In the genomic region with DNA sequence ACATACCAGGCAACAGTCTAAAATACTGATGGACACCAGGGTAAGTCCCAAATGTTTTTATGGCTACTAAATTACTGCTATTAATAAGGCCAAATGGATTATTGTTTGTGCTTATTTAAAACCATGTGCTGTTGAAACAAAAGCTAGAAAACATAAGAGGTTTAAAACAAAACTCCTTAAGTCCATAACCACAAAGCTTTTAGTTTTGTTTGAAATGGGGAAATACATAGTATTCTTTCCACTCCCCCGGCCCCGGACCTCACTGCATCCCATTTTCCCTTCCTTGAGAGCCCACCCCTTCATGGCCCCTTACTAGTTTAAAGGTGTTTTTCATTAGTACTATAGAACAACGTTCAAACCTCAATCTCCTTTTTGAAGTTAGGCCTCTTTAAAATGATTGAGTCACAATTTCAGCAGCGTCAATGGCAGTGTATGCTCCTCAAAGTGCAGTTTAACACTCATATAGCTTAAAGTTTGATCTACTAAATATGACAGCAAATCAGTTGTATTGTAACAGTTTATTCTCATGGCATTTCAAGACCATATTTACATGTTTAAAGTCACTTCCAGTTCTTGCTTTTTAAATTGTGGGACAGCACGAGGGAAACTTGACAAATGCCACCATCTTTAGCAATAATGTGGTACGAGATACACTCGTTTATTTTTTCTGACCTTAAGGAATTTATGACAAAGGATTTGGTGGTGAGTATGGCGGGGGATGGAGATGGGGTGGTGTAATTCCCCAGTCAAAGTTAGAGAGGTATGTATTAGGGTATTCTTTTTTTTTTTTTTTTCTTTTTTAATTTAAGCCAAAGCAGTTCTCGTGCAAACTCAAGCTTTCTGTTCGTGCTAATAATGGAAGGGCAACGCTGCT, we compare ENCODE assay signal across 8 mouse cellular contexts. TPM values are rescaled to one million over a fixed set of nuclear protein-coding genes. Genes with fewer than 3 reads are reported as not detected.
A peak's percentile ranks its signal among the peaks of the same experiment; 100 is the strongest.
DNase-seq lines count a peak whose midpoint lies in the region; ATAC-seq and TF ChIP-seq lines count a peak whose summit lies in the region.

No protein-coding gene starts in this region.

- no peak for ATAC-seq in heart, embryonic 13.5 days (ENCODE audit: extremely low read depth, insufficient number of reproducible peaks, low FRiP score, low TSS enrichment)
- ATAC-seq in midbrain, embryonic 11.5 days (ENCODE audit: low FRiP score), result no peak

- DNase-seq in heart, postnatal 4 days, result no peak
- no peak for DNase-seq in ES-E14 (ENCODE audit: low read depth, low spot score)
- DNase-seq in forelimb bud, embryonic 11.5 days (ENCODE audit: low read depth, low spot score), result peak; percentile 41
- DNase-seq in midbrain, embryonic 11.5 days (ENCODE audit: low spot score, missing footprints), result peak; percentile 90
- no peak for DNase-seq in cerebellum, postnatal 4 days (ENCODE audit: low spot score in 2 of 2)
- DNase-seq in adrenal gland, adult 8-10 months, result no peak
- DNase-seq in cerebellum, adult 11-12 months, result no peak

- peaks cover 26% of the 10 kb centered on the region for H3K4me1 ChIP-seq in heart, embryonic 13.5 days
- no peaks in the 10 kb centered on the region for H3K4me1 ChIP-seq in ES-E14 (ENCODE audit: control insufficient read depth in 2 of 2, insufficient read depth in 2 of 2, low read length in 2 of 2, poor library complexity in 1 of 2)
- peaks cover 10% of the 10 kb centered on the region for H3K4me1 ChIP-seq in midbrain, embryonic 11.5 days (ENCODE audit: control insufficient read depth, insufficient read depth, low read length)

- WGBS in heart, embryonic 13.5 days, result 13% methylated on average over 11 of the region's 11 CpGs
- 12% methylated on average over 11 of the region's 11 CpGs for WGBS in midbrain, embryonic 11.5 days

- H3K27ac ChIP-seq in heart, embryonic 13.5 days (replicated peaks), result peak overlapping the region; percentile 98
- H3K27ac ChIP-seq in ES-E14 (ENCODE audit: insufficient read depth, low read depth, low read length, poor library complexity, severe bottlenecking), result peak overlapping the region; percentile 92; the same call in 1 of the 2 replicates
- H3K27ac ChIP-seq in midbrain, embryonic 11.5 days (ENCODE audit: low read depth, low read length), result peak overlapping the region; percentile 98

- H3K4me3 ChIP-seq in heart, embryonic 13.5 days, result peak overlapping the region; percentile 95
- peak overlapping the region; percentile 97 to 99 for H3K4me3 ChIP-seq in ES-E14 (ENCODE audit: insufficient read depth in 1 of 2, low read depth in 1 of 2, low read length in 2 of 2, poor library complexity in 1 of 2, severe bottlenecking in 1 of 2)
- H3K4me3 ChIP-seq in midbrain, embryonic 11.5 days (ENCODE audit: low read depth, low read length), result peak overlapping the region; percentile 88

- in situ Hi-C loops in ES-E14 (cut with MboI; ENCODE audit: low sequenced_read_pairs in 2 of 2, unreplicated experiment in 2 of 2), result no loop called here

- peak overlapping the region; percentile 80 for H3K4me2 ChIP-seq in heart, embryonic 13.5 days
- H3K4me2 ChIP-seq in midbrain, embryonic 11.5 days, result peak overlapping the region; percentile 75

- H3K9me3 ChIP-seq in heart, embryonic 13.5 days, result no peaks in the 10 kb centered on the region
- H3K9me3 ChIP-seq in ES-E14 (ENCODE audit: control insufficient read depth, insufficient read depth, low read depth, low read length), result no peaks in the 10 kb centered on the region
- H3K9me3 ChIP-seq in midbrain, embryonic 11.5 days (ENCODE audit: control insufficient read depth, low read length), result no peaks in the 10 kb centered on the region

- no peaks in the 10 kb centered on the region for H3K36me3 ChIP-seq in heart, embryonic 13.5 days
- H3K36me3 ChIP-seq in ES-E14 (ENCODE audit: control insufficient read depth, insufficient read depth, low read length, poor library complexity, severe bottlenecking), result no peaks in the 10 kb centered on the region; the same call in 1 of the 2 replicates
- H3K36me3 ChIP-seq in midbrain, embryonic 11.5 days (ENCODE audit: control insufficient read depth, insufficient read depth, low read length), result no peaks in the 10 kb centered on the region

- peak overlapping the region; percentile 94 for H3K9ac ChIP-seq in heart, embryonic 13.5 days
- peak overlapping the region; percentile 99 for H3K9ac ChIP-seq in ES-E14 (ENCODE audit: insufficient read depth, low read depth, low read length, poor library complexity, severe bottlenecking)
- peak overlapping the region; percentile 98 for H3K9ac ChIP-seq in midbrain, embryonic 11.5 days (ENCODE audit: low read length)

- no peaks in the 10 kb centered on the region for H3K27me3 ChIP-seq in heart, embryonic 13.5 days (replicated peaks)
- no peaks in the 10 kb centered on the region for H3K27me3 ChIP-seq in midbrain, embryonic 11.5 days (ENCODE audit: control insufficient read depth, insufficient read depth, low read length)

TF ChIP-seq in ES-E14, 5 proteins besides CTCF, POLR2A, EP300 and RAD21:
- TF ChIP-seq MAFK (IDR thresholded peaks at IDR 0.05; ENCODE audit: insufficient read depth, low read depth, low read length) (no peak), ZC3H11A (IDR thresholded peaks at IDR 0.05; ENCODE audit: borderline replicate concordance, low read depth, low read length) (no peak), ZNF384 (IDR thresholded peaks at IDR 0.05; ENCODE audit: low read depth, low read length) (no peak), HCFC1 (IDR thresholded peaks at IDR 0.05; ENCODE audit: borderline replicate concordance, insufficient read depth, low read length) (no peak), CHD2 (IDR thresholded peaks at IDR 0.05; ENCODE audit: low read depth, low read length) (no peak)
TF ChIP-seq in ES-E14: peak in this region for 0.

RNA-seq across cellular contexts. Expression of gene Ints12, which starts 1.2 kb away (rescaled TPM):
- polyA plus RNA-seq in heart, embryonic 13.5 days (2015; fragmentation: Nextera tagmentation; extraction: Ambion mirVana), result 12.0 and 12.9 TPM in 2 replicates
- total RNA-seq in heart, postnatal 4 days (2021), result 1 to 10 TPM; 8.9 to 9.2 TPM
- 20.9 and 24.3 TPM in 2 replicates for total RNA-seq in ES-E14 (2012; rRNA removed)
- 28.4 and 30.1 TPM in 2 replicates for polyA plus RNA-seq in midbrain, embryonic 11.5 days (2014; fragmentation: Nextera tagmentation; extraction: Ambion mirVana)
- 10 to 100 TPM; 10.7 to 17.2 (median 16.7) TPM for total RNA-seq in adrenal gland, adult 8-10 months (2022)

RNA-seq across cellular contexts. Expression of gene Gstcd, which starts 1.3 kb away (rescaled TPM):
- 3.4 and 3.8 TPM in 2 replicates for polyA plus RNA-seq in heart, embryonic 13.5 days (2015; fragmentation: Nextera tagmentation; extraction: Ambion mirVana)
- 10 to 100 TPM in 1 of 2 experiments, 1 to 10 TPM in 1; 9.8 to 11.5 TPM for total RNA-seq in heart, postnatal 4 days (2021)
- total RNA-seq in ES-E14 (2012; rRNA removed), result 24.2 and 25.2 TPM in 2 replicates
- 9.5 and 11.7 TPM in 2 replicates for polyA plus RNA-seq in midbrain, embryonic 11.5 days (2014; fragmentation: Nextera tagmentation; extraction: Ambion mirVana)
- total RNA-seq in adrenal gland, adult 8-10 months (2022), result 10 to 100 TPM; 12.6 to 14.0 (median 13.4) TPM

Comparison
In these comparisons a context has a peak if more than half of its experiments do, and no peak if none do; other contexts are left out.
1. DNase-seq: peak in forelimb bud, embryonic 11.5 days (single experiment) and midbrain, embryonic 11.5 days (single experiment); none in heart, postnatal 4 days (single experiment), ES-E14 (single experiment), cerebellum, postnatal 4 days (0 of 2), adrenal gland, adult 8-10 months (single experiment) and cerebellum, adult 11-12 months (single experiment).
2. Peak in every context shown above with its lines, with median percentiles within 50 percentile points of each other: H3K27ac ChIP-seq, H3K4me3 ChIP-seq and H3K9ac ChIP-seq.